Mouse (Mus musculus): ENCODE measurements at regions not wholly inside any gene's neighbourhood (a gene's known extent, or its start where the extent isn't known, plus 50 kb on each side); places are given as distances from the start of the nearest gene placed in this dataset.
"Not testable (repeated sequence)": the region's sequence is repeated elsewhere in the genome, so short reads cannot be mapped to it uniquely, and the experiment has no call there.

DNA sequence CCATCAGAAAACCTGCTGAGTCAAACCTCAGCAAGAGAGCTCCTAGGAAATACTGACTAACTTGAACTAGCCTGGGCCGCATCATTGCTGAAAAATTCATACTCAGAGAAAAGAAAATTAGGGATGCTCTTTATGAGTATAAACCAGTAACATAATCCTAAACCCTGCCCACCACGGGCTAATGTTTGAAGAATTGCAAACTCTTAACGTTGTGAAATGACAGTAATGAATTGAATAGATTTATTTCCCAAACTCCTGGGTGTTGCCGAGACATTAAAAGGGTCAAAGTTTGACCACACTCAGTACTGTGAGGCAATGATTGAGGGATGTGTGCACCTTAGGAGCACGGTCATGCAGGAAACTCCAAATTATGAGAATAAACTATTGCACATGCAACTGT lies 125.3 kb downstream of the Gipc2 start:
- Histone ChIP-seq H3K4me3 (replicated peaks; ENCODE audit: insufficient read depth, low read depth, low read length) (no peak overlapping the region), H3K4me1 (ENCODE audit: control insufficient read depth, insufficient read depth, low read length) (no peaks in the 10 kb centered on the region), H3K27me3 (ENCODE audit: control insufficient read depth, insufficient read depth, low read length) (no peaks in the 10 kb centered on the region), H3K27ac (ENCODE audit: insufficient read depth, low read length) (no peak overlapping the region)
- DNase-seq: no peak
- WGBS: 86% methylated on average over 5 of the region's 5 CpGs
- TF ChIP-seq POLR2A (IDR thresholded peaks at IDR 0.05; ENCODE audit: borderline replicate concordance, insufficient read depth, low read length) (no peak), CTCF (IDR thresholded peaks at IDR 0.05; ENCODE audit: borderline replicate concordance, insufficient read depth, low read depth, low read length) (no peak)

DNA sequence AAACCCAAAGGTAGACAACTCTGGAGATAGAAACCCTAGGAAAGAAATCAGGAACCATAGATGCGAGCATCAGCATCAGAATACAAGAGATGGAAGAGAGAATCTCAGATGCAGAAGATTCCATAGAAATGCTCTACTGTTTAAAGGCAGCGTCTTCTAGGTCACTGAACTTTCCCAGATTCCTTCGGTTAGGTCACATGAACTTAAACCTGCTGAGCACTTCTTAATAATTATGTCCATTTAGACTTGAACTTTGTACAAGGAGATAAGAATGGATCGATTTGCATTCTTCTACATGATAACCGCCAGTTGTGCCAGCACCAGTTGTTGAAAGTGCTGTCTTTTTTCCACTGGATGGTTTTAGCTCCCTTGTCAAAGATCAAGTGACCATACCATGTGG lies 129.2 kb downstream of the Gipc2 start:
- H3K4me3 ChIP-seq (replicated peaks; ENCODE audit: insufficient read depth, low read depth, low read length); H3K4me1 ChIP-seq (ENCODE audit: control insufficient read depth, insufficient read depth, low read length); DNase-seq; H3K27ac ChIP-seq (ENCODE audit: insufficient read depth, low read length); H3K27me3 ChIP-seq (ENCODE audit: control insufficient read depth, insufficient read depth, low read length): not testable (repeated sequence)
- 90% methylated on average over 5 of the region's 5 CpGs for WGBS

DNA sequence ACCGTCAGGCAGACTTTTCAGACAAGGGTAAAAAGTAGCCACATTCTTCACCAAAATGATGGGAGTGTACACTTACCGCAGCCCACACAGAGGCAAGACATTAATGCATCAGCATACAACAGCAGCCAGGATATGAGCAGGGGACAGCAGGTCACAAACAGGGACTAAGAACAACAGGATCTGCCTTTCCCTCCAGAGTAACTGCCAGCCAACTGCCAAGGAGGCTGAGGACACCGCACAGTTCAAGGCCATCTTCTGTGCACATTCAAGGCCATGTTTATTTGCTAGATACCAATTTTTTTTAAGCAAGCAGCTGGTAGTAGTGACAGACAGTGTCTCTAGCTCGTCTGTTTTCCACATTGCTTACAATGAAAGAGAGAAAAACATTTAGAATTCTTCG lies 130.6 kb downstream of the Gipc2 start:
- Histone ChIP-seq H3K4me1 (ENCODE audit: control insufficient read depth, insufficient read depth, low read length) (no peaks in the 10 kb centered on the region), H3K27ac (ENCODE audit: insufficient read depth, low read length) (no peak overlapping the region), H3K27me3 (ENCODE audit: control insufficient read depth, insufficient read depth, low read length) (no peaks in the 10 kb centered on the region), H3K4me3 (replicated peaks; ENCODE audit: insufficient read depth, low read depth, low read length) (no peak overlapping the region)
- no peak for DNase-seq
- TF ChIP-seq POLR2A (IDR thresholded peaks at IDR 0.05; ENCODE audit: borderline replicate concordance, insufficient read depth, low read length) (no peak), CTCF (IDR thresholded peaks at IDR 0.05; ENCODE audit: borderline replicate concordance, insufficient read depth, low read depth, low read length) (no peak)
- 82% methylated on average over 5 of the region's 5 CpGs for WGBS

DNA sequence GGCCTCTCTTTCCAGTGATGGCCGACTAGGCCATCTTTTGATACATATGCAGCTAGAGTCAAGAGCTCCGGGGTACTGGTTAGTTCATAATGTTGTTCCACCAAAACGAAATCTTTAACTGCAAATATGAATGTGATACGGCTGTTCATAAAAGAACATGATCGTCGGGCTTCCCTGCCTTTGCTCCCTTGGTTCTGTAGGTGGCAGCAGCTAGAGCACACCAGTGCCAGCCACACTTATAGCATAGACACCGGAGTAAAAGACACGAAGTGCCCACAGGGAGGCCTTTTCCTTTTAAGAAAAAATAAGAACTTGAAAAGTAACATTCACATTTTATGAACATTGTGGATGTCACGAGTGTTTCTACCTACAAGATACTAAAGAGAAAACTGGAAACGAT lies 131.3 kb downstream of the Gipc2 start:
- no peak for DNase-seq
- no peak overlapping the region for H3K27ac ChIP-seq (ENCODE audit: insufficient read depth, low read length)
- 79% methylated on average over 10 of the region's 10 CpGs for WGBS
- no peak overlapping the region for H3K4me3 ChIP-seq (replicated peaks; ENCODE audit: insufficient read depth, low read depth, low read length)
- TF ChIP-seq CTCF (IDR thresholded peaks at IDR 0.05; ENCODE audit: borderline replicate concordance, insufficient read depth, low read depth, low read length): no peak
- no peak for TF ChIP-seq POLR2A (IDR thresholded peaks at IDR 0.05; ENCODE audit: borderline replicate concordance, insufficient read depth, low read length)
- H3K27me3 ChIP-seq (ENCODE audit: control insufficient read depth, insufficient read depth, low read length): no peaks in the 10 kb centered on the region
- H3K4me1 ChIP-seq (ENCODE audit: control insufficient read depth, insufficient read depth, low read length): no peaks in the 10 kb centered on the region

DNA sequence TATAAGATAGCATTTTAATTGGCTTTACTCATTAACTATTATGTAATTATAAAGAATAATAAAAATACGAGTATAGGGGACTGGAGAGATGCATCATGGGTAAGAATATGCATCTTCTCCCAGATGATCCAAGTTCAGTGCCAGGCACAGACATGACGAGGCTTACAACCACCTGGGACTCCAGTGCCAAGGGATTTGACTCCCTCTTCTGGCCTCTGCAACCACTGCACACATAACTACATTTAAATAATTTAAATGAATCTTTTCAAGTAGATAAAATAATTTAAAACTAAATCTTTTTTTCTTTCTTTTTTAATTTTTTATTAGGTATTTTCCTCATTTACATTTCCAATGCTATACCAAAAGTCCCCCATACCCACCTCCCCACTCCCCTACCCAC lies 131.8 kb downstream of the Gipc2 start:
- WGBS: 65% methylated on average over 2 of the region's 2 CpGs
- DNase-seq: no peak

DNA sequence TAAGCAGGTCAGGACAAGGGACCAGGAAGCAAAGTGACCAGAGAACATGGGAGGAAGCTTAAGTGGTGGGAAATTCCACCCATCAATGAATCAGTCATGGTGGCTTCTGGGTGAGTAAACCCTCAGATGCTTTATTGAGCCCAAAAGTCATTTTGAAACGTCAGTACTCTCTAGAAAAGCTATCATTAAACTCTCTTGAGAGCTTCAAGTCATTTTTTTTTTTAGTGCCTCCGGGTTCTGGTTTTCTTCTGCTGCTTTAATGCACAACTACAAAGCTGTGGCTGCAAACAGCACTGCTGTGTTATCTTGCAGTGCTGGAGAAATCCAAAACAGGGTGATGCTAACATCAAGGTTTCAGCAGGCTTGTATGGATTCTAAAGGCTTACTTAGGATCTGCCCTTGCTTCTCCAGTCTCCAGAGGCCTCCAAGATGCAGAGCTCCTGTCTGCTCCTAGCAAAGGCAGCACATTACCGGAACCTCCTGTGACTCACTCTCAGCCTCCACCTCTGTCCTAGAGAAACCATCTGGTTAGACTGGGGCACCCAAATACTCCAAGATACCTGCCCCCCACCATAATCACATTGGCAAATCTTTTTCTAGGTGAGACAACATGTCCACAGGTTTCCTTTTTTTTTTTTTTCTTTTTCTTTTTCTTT lies 133.2 kb downstream of the Gipc2 start:
- 71% methylated on average over 3 of the region's 3 CpGs for WGBS
- no peak for DNase-seq
- TF ChIP-seq POLR2A (IDR thresholded peaks at IDR 0.05; ENCODE audit: borderline replicate concordance, insufficient read depth, low read length) (no peak), CTCF (IDR thresholded peaks at IDR 0.05; ENCODE audit: borderline replicate concordance, insufficient read depth, low read depth, low read length) (no peak)
- Histone ChIP-seq H3K27ac (ENCODE audit: insufficient read depth, low read length) (no peak overlapping the region), H3K27me3 (ENCODE audit: control insufficient read depth, insufficient read depth, low read length) (no peaks in the 10 kb centered on the region), H3K4me3 (replicated peaks; ENCODE audit: insufficient read depth, low read depth, low read length) (no peak overlapping the region), H3K4me1 (ENCODE audit: control insufficient read depth, insufficient read depth, low read length) (no peaks in the 10 kb centered on the region)

More for the DNA sequence above, 131.8 kb downstream of the Gipc2 start:
- Histone ChIP-seq H3K27me3 (ENCODE audit: control insufficient read depth, insufficient read depth, low read length) (no peaks in the 10 kb centered on the region), H3K4me3 (replicated peaks; ENCODE audit: insufficient read depth, low read depth, low read length) (no peak overlapping the region), H3K27ac (ENCODE audit: insufficient read depth, low read length) (no peak overlapping the region), H3K4me1 (ENCODE audit: control insufficient read depth, insufficient read depth, low read length) (no peaks in the 10 kb centered on the region)
- TF ChIP-seq POLR2A (IDR thresholded peaks at IDR 0.05; ENCODE audit: borderline replicate concordance, insufficient read depth, low read length): no peak
- no peak for TF ChIP-seq CTCF (IDR thresholded peaks at IDR 0.05; ENCODE audit: borderline replicate concordance, insufficient read depth, low read depth, low read length)

DNA sequence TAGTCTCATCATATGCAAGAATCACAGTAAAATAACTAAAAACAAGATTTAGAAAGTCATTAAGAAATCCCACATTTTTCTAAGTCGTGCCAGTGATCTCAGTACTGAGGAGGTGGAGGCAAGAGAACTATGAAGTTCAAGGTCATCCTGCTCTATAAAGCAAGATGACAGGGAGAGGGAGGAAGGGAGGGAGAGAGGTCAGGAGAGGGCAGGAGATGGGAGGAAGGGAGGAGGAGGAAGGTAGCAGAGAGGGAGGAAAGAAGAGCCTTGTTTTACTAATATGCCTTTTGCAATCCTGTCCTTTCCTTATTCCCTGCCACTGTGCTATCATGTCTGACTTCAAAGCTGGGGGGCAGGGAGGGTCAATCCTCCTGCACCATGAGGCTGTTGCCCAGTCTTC lies 137.3 kb downstream of the Gipc2 start:
- TF ChIP-seq POLR2A (IDR thresholded peaks at IDR 0.05; ENCODE audit: borderline replicate concordance, insufficient read depth, low read length) (no peak), CTCF (IDR thresholded peaks at IDR 0.05; ENCODE audit: borderline replicate concordance, insufficient read depth, low read depth, low read length) (no peak)
- 74% methylated on average over 1 of the region's 1 CpGs for WGBS

DNA sequence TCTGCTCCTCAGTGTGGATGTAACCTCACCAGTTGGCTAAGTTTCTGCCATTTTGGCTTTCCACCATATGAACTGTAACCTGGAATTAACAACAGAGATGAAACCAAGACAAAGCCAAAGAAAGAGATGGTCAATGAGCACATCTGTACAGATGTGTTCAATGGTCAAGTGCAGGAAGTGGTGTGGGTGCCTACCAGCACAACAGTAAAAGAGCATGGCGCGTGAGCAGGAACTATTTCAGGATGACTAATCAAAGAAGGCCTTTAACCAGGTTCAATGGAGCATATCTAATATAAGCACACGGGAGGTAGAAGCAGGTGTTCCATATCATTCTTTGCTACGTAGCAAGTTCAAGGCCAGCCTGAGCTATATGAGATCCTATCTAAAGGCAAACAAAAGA lies 140.0 kb downstream of the Gipc2 start:
- no peak for TF ChIP-seq CTCF (IDR thresholded peaks at IDR 0.05; ENCODE audit: borderline replicate concordance, insufficient read depth, low read depth, low read length)
- Histone ChIP-seq H3K27ac (ENCODE audit: insufficient read depth, low read length) (no peak overlapping the region), H3K27me3 (ENCODE audit: control insufficient read depth, insufficient read depth, low read length) (no peaks in the 10 kb centered on the region), H3K4me3 (replicated peaks; ENCODE audit: insufficient read depth, low read depth, low read length) (no peak overlapping the region), H3K4me1 (ENCODE audit: control insufficient read depth, insufficient read depth, low read length) (no peaks in the 10 kb centered on the region)
- 84% methylated on average over 4 of the region's 4 CpGs for WGBS
- no peak for DNase-seq

More for the DNA sequence above, 137.3 kb downstream of the Gipc2 start:
- DNase-seq: no peak
- Histone ChIP-seq H3K27me3 (ENCODE audit: control insufficient read depth, insufficient read depth, low read length) (no peaks in the 10 kb centered on the region), H3K4me1 (ENCODE audit: control insufficient read depth, insufficient read depth, low read length) (no peaks in the 10 kb centered on the region), H3K27ac (ENCODE audit: insufficient read depth, low read length) (no peak overlapping the region), H3K4me3 (replicated peaks; ENCODE audit: insufficient read depth, low read depth, low read length) (no peak overlapping the region)

Measured in cerebellum, adult 2 months (tissue).